15 mouse cellular contexts compared by ENCODE assay signal in the genomic region with DNA sequence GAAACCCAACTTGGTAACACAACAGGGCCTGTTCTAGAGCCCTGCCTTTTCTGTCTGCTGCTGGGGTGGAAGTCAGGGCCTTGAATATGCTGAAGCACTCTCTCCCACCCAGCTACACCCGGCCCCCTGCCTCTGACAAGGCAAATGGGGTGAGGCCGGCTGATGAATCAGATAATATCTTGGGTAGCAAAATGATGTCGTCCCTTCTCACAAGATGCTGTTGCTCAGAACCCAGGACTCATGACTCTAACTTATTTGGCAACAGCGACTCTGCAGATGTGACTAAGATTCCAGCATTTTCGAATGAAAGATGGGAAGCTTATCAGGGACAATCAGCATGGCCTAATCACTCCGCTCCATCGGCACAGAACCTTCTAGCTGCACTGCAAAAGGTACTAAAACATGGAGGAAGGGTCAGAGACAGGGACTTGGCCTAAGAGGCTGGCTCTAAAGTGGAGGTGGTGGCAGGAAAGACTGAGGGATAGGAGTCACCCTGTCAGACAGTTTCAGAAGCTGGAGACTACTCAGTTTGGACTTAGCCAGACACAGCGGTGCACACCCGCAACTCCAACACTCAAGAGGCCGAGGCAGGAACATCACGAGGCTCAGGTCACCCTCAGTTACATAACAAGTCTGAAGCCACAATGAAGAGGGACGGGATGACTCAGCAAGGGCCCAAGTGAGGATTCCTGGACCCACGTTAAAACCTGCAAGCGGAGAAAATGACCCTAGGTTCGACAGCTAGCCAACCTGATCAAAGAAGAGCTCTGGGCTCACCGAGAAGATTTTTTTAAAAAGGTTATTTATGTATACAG. TPM values are rescaled to one million over a fixed set of nuclear protein-coding genes. Genes with fewer than 3 reads are reported as not detected.
DNase-seq lines count a peak whose midpoint lies in the region; ATAC-seq and TF ChIP-seq lines count a peak whose summit lies in the region.
"Had no signal": no experiment of that assay in that cellular context is flagged by ENCODE, and none has a peak within 500 bp of the region (broad histone marks: within the 10 kb centered on the region; RNA-seq: fewer than 3 reads in every experiment).

No protein-coding gene starts in this region.

- TF ChIP-seq POLR2A in embryonic fibroblast, embryonic 13.5 days (IDR thresholded peaks at IDR 0.05; ENCODE audit: low read depth, low read length): no peak
- TF ChIP-seq POLR2A in cerebellum, adult 2 months (IDR thresholded peaks at IDR 0.05; ENCODE audit: borderline replicate concordance, insufficient read depth, low read length): no peak

- intact Hi-C loops in left cerebral cortex, postnatal 14 days (cut with DNase I): no loop called here

- H3K4me1 ChIP-seq in forebrain, embryonic 13.5 days: peaks cover 36% of the 10 kb centered on the region
- H3K4me1 ChIP-seq in forebrain, embryonic 16.5 days (replicated peaks; ENCODE audit: control insufficient read depth, insufficient read depth, low read length): peaks cover 22% of the 10 kb centered on the region
- H3K4me1 ChIP-seq in embryonic fibroblast, embryonic 13.5 days (ENCODE audit: control insufficient read depth, insufficient read depth, low read length): peaks cover 22% of the 10 kb centered on the region
- H3K4me1 ChIP-seq in cerebellum, adult 2 months (ENCODE audit: control insufficient read depth, insufficient read depth, low read length): peaks cover 12% of the 10 kb centered on the region; the same call in 1 of the 2 replicates

- no peak overlapping the region for H3K27ac ChIP-seq in forebrain, embryonic 13.5 days
- no peak overlapping the region for H3K27ac ChIP-seq in forebrain, embryonic 16.5 days (ENCODE audit: low read length)
- H3K27ac ChIP-seq in embryonic fibroblast, embryonic 13.5 days (ENCODE audit: insufficient read depth, low read length): peak overlapping the region; percentile 30; the same call in 1 of the 2 replicates
- no peak overlapping the region for H3K27ac ChIP-seq in cerebellum, adult 2 months (ENCODE audit: insufficient read depth, low read length)
- H3K27ac ChIP-seq: forebrain, embryonic 12.5 days; hindbrain, embryonic 10.5 days had no signal

- H3K4me3 ChIP-seq in forebrain, embryonic 13.5 days: no peak overlapping the region
- no peak overlapping the region for H3K4me3 ChIP-seq in forebrain, embryonic 16.5 days (replicated peaks; ENCODE audit: low read length)
- no peak overlapping the region for H3K4me3 ChIP-seq in embryonic fibroblast, embryonic 13.5 days (ENCODE audit: insufficient read depth, low read length)
- H3K4me3 ChIP-seq in cerebellum, adult 2 months (replicated peaks; ENCODE audit: insufficient read depth, low read depth, low read length): no peak overlapping the region
- H3K4me3 ChIP-seq: forebrain, embryonic 12.5 days; hindbrain, embryonic 10.5 days; myocyte had no signal

- no peaks in the 10 kb centered on the region for H3K9me3 ChIP-seq in forebrain, embryonic 13.5 days (replicated peaks)
- H3K9me3 ChIP-seq in forebrain, embryonic 16.5 days (ENCODE audit: control insufficient read depth, low read length): no peaks in the 10 kb centered on the region
- H3K9me3 ChIP-seq: forebrain, embryonic 12.5 days; hindbrain, embryonic 10.5 days had no signal

- H3K36me3 ChIP-seq in forebrain, embryonic 13.5 days (ENCODE audit: poor library complexity, severe bottlenecking): peaks cover 18% of the 10 kb centered on the region
- H3K36me3 ChIP-seq in forebrain, embryonic 16.5 days (ENCODE audit: control insufficient read depth, insufficient read depth): peaks cover 3% of the 10 kb centered on the region; the same call in 1 of the 2 replicates

- no peak overlapping the region for H3K4me2 ChIP-seq in forebrain, embryonic 13.5 days
- no peak overlapping the region for H3K4me2 ChIP-seq in forebrain, embryonic 16.5 days (ENCODE audit: low read length)
- H3K4me2 ChIP-seq: forebrain, embryonic 12.5 days; heart, embryonic 11.5 days had no signal

- H3K27me3 ChIP-seq in forebrain, embryonic 13.5 days: no peaks in the 10 kb centered on the region
- H3K27me3 ChIP-seq in forebrain, embryonic 16.5 days (replicated peaks; ENCODE audit: control insufficient read depth, insufficient read depth, low read length): no peaks in the 10 kb centered on the region
- no peaks in the 10 kb centered on the region for H3K27me3 ChIP-seq in cerebellum, adult 2 months (ENCODE audit: control insufficient read depth, insufficient read depth, low read length)
- H3K27me3 ChIP-seq: forebrain, embryonic 12.5 days had no signal

- 88% methylated on average over 16 of the region's 16 CpGs for WGBS in forebrain, embryonic 13.5 days
- 86% methylated on average over 16 of the region's 16 CpGs for WGBS in forebrain, embryonic 16.5 days
- WGBS in cerebellum, adult 2 months: 80% methylated on average over 16 of the region's 16 CpGs

- TF ChIP-seq CTCF in embryonic fibroblast, embryonic 13.5 days (IDR thresholded peaks at IDR 0.05; ENCODE audit: borderline replicate concordance, insufficient read depth, low read length): no peak
- no peak for TF ChIP-seq CTCF in cerebellum, adult 2 months (IDR thresholded peaks at IDR 0.05; ENCODE audit: borderline replicate concordance, insufficient read depth, low read depth, low read length)

- ATAC-seq in forebrain, embryonic 13.5 days: no peak
- no peak for ATAC-seq in forebrain, embryonic 16.5 days
- ATAC-seq: CD4-positive, CD25-positive, alpha-beta regulatory T cell, adult 4 months had no signal

- H3K9ac ChIP-seq in forebrain, embryonic 13.5 days: 0 out of 2 replicates have a peak overlapping the region, but pooled peaks have one; percentile 21
- no peak overlapping the region for H3K9ac ChIP-seq in forebrain, embryonic 16.5 days (replicated peaks; ENCODE audit: low read depth, low read length)
- H3K9ac ChIP-seq: forebrain, embryonic 12.5 days had no signal

- DNase-seq in 3134 (ENCODE audit: extremely low read depth, insufficient read length, low spot score) (peak; percentile 43), ES-CJ7 (ENCODE audit: low read depth, low spot score) (peak; percentile 19)
- no peak for DNase-seq in cerebellum, adult 2 months
- DNase-seq in left cerebral cortex, postnatal 14 days (ENCODE audit: low spot score in 2 of 2): no peak
- no peak for DNase-seq in cerebellum, adult 8-10 months
- DNase-seq: cerebellum, adult 18-20 months; lung, adult 18-20 months had no signal

RNA-seq across cellular contexts. Expression of gene Dnmt1, which starts 13.4 kb away (rescaled TPM):
- polyA plus RNA-seq in forebrain, embryonic 13.5 days (2015; fragmentation: Nextera tagmentation; extraction: Ambion mirVana): 92.4 and 103 TPM in 2 replicates
- polyA plus RNA-seq in forebrain, embryonic 16.5 days (2015; fragmentation: Nextera tagmentation; extraction: Ambion mirVana): 85.3 and 88.9 TPM in 2 replicates
- polyA plus RNA-seq in embryonic fibroblast, embryonic 13.5 days (2011; ENCODE audit: insufficient read length, low read depth, missing spikeins): 47.2 and 59.0 TPM in 2 replicates
- 45.0 and 45.3 TPM in 2 replicates for polyA plus RNA-seq in cerebellum, adult 2 months (2012; rRNA removed)
- 10 to 100 TPM; 39.9 to 43.6 TPM for total RNA-seq in left cerebral cortex, postnatal 14 days (2021)

RNA-seq across cellular contexts. Expression of gene S1pr2, which starts 30.3 kb away (rescaled TPM):
- 6.8 and 10.3 TPM in 2 replicates for polyA plus RNA-seq in forebrain, embryonic 13.5 days (2015; fragmentation: Nextera tagmentation; extraction: Ambion mirVana)
- 7.5 and 7.7 TPM in 2 replicates for polyA plus RNA-seq in forebrain, embryonic 16.5 days (2015; fragmentation: Nextera tagmentation; extraction: Ambion mirVana)
- 34.0 and 36.2 TPM in 2 replicates for polyA plus RNA-seq in embryonic fibroblast, embryonic 13.5 days (2011; ENCODE audit: insufficient read length, low read depth, missing spikeins)
- 1.8 and 1.9 TPM in 2 replicates for polyA plus RNA-seq in cerebellum, adult 2 months (2012; rRNA removed)
- total RNA-seq in left cerebral cortex, postnatal 14 days (2021): 1 to 10 TPM; 1.6 to 1.8 TPM

RNA-seq across cellular contexts. Expression of gene Eif3g, which starts 47.9 kb away (rescaled TPM):
- 327 and 332 TPM in 2 replicates for polyA plus RNA-seq in forebrain, embryonic 13.5 days (2015; fragmentation: Nextera tagmentation; extraction: Ambion mirVana)
- polyA plus RNA-seq in forebrain, embryonic 16.5 days (2015; fragmentation: Nextera tagmentation; extraction: Ambion mirVana): 260 and 268 TPM in 2 replicates
- polyA plus RNA-seq in embryonic fibroblast, embryonic 13.5 days (2011; ENCODE audit: insufficient read length, low read depth, missing spikeins): 106 and 107 TPM in 2 replicates
- 129 and 130 TPM in 2 replicates for polyA plus RNA-seq in cerebellum, adult 2 months (2012; rRNA removed)
- 100 to 1,000 TPM; 119 to 124 TPM for total RNA-seq in left cerebral cortex, postnatal 14 days (2021)

RNA-seq across cellular contexts. Expression of gene Mrpl4, which starts 56.3 kb away (rescaled TPM):
- polyA plus RNA-seq in forebrain, embryonic 13.5 days (2015; fragmentation: Nextera tagmentation; extraction: Ambion mirVana): 115 and 124 TPM in 2 replicates
- polyA plus RNA-seq in forebrain, embryonic 16.5 days (2015; fragmentation: Nextera tagmentation; extraction: Ambion mirVana): 109 and 113 TPM in 2 replicates
- 43.7 and 43.9 TPM in 2 replicates for polyA plus RNA-seq in embryonic fibroblast, embryonic 13.5 days (2011; ENCODE audit: insufficient read length, low read depth, missing spikeins)
- polyA plus RNA-seq in cerebellum, adult 2 months (2012; rRNA removed): 135 and 139 TPM in 2 replicates
- 10 to 100 TPM; 58.7 to 62.9 TPM for total RNA-seq in left cerebral cortex, postnatal 14 days (2021)

RNA-seq across cellular contexts. Expression of gene Ppan, which starts 58.3 kb away (rescaled TPM):
- 57.7 and 65.2 TPM in 2 replicates for polyA plus RNA-seq in forebrain, embryonic 13.5 days (2015; fragmentation: Nextera tagmentation; extraction: Ambion mirVana)
- 59.6 and 60.4 TPM in 2 replicates for polyA plus RNA-seq in forebrain, embryonic 16.5 days (2015; fragmentation: Nextera tagmentation; extraction: Ambion mirVana)
- 31.1 and 34.5 TPM in 2 replicates for polyA plus RNA-seq in embryonic fibroblast, embryonic 13.5 days (2011; ENCODE audit: insufficient read length, low read depth, missing spikeins)
- polyA plus RNA-seq in cerebellum, adult 2 months (2012; rRNA removed): 45.3 and 50.2 TPM in 2 replicates
- total RNA-seq in left cerebral cortex, postnatal 14 days (2021): 10 to 100 TPM; 22.8 to 25.7 TPM

Comparison
In these comparisons a context has a peak if more than half of its experiments do, and no peak if none do; other contexts are left out.
1. DNase-seq: peak in 3134 (single experiment) and ES-CJ7 (single experiment); none in cerebellum, adult 2 months (0 of 2), left cerebral cortex, postnatal 14 days (0 of 2) and cerebellum, adult 8-10 months (single experiment).